Mouse (Mus musculus): ENCODE results near the gene Fam163a. TPM values are rescaled to one million over a fixed set of nuclear protein-coding genes. Genes with fewer than 3 reads are reported as not detected.
"Not testable (repeated sequence)": the region's sequence is repeated elsewhere in the genome, so short reads cannot be mapped to it uniquely, and the experiment has no call there.

The Fam163a gene
- total RNA-seq (2015; ENCODE audit: low replicate concordance) (not detected in 2 replicates), total RNA-seq (2017; ENCODE audit: low replicate concordance) (not detected in 2 replicates)

DNA sequence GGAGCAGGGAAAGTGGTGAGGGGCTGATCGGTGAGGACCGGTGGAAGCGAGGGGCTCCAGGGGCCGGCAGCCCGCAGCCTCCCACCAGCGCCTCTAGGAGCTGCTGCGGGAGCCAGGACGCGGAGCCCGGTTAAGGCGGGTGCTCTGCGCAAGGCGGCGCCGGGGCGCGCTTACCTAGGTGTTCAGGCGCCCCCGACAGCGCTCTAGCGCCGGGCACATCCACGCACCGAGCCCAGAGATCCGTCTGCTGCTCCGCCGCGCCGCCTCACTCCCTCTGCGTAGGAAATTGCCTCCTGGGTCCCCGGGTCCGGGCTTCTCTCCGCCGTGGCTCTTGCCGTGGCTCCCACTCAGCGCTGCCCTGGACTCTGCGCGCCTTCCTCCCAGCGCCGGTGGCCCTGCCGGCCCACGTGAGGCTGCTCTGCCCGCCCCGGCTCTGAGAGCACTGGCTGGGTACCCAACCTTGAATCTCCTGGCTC, at the start of gene Fam163a:
TSS of gene Fam163a (minus strand) at position 371 of the 476 bp plus-strand sequence.
- no peak for ATAC-seq (replicated peaks; ENCODE audit: low FRiP score, poor library complexity, severe bottlenecking)

DNA sequence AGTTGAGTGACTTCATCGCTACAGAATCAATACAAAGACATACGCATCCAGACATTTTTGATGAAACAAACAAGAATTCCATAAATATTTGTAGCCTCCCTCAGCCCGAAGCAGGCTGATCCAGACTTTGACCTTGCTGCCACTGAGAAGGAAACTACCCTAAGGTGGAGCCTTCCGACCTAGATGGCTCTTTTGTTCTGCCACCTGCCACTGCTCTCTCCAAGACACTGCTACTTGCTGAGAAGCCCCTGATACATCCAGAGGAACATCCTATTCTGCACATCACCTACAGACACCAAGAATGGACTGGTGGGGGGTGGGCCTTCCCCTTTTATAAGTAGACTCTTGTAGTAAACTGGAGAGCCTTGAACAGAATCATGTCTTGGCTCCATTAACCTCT, 46.3 kb upstream of the Fam163a start:
- not testable (repeated sequence) for ATAC-seq (replicated peaks; ENCODE audit: low FRiP score, poor library complexity, severe bottlenecking)

DNA sequence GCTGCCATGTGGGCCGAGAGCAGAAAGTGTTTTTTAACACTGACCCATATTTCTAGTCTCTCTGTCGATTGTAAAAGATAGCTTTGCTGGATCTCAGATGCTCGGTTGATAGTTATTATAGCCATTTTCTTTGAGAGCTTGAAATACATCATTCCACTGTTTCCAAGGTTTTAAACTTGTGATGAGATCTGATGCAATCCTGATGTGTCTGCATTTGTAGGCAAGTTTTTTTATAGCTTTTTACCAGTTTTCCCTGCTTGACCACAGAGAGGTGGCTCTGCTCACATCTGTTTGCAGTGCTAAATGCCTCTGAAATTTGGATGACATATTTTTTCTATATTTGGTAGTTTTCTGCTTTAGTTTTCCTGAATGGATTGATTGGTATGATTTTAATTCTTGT, 43.1 kb upstream of the Fam163a start:
- ATAC-seq (replicated peaks; ENCODE audit: low FRiP score, poor library complexity, severe bottlenecking): no peak

DNA sequence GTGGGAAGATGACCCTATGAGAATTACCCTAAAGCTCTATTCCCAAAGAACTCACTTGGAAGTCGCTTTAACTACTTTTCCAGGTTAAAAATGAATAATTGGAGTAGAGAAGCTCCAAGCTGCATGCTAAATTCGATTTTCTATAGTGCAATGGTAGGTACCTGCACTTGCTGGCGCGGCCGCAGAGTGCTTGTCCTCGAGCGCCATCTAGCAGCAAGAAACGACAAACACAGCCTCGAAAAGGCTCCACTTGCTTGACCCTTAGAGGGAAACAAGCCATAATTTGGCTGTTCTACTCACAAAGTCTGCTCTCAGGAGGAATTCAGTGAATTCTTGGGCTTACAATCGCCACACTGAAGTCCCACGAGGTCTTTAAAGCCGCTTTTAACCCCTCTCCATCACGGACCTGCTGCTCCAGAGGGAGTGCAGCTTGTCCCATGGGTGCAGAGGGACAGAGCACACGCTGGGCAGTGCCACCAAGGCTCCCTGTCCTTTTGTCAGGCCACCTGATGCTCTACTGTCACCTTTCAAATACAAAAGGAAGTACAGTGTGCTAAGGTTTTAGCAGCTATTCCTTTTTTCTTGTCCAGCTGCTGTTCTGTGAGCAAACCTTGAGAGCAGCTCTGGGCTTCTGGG, 37.0 kb upstream of the Fam163a start:
- no peak for ATAC-seq (replicated peaks; ENCODE audit: low FRiP score, poor library complexity, severe bottlenecking)

DNA sequence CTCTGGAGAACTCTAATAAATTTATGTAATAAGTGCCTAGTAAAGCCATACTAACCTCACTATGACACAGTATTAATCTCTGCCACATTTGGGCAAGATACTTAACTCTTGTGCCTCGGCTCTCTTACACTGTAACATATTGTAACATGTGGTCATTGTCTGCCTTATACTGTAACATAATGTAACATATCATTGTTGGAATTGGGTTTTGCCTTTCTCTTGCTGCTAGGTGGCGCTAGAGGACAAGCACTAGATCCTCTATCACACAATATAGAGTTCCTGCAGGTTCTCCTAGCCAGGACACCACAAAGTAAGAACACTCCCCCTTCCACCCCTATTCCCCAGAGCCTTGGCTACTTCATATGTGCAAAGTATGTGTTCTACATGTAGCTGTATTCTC, 36.2 kb upstream of the Fam163a start:
- ATAC-seq (replicated peaks; ENCODE audit: low FRiP score, poor library complexity, severe bottlenecking): peak; percentile 54

DNA sequence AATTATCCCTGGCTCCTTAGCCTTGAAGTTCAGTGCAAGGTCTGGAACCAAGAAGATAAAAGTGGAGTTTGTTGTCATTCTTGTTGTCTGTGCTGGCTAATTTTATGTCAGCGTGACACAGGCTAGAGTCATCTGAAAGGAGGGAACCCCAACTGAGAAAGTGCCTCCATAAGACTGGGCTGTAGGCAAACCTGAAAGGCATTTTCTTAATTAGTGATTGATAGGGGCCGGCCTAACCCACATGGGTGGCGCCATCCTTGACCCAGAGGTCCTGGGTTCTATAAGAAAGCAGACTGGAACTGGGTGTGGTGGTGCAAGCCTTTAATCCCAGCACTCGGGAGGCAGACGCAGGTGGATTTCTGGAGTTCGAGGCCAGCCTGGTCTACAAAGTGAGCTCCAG, 26.3 kb upstream of the Fam163a start:
- no peak for ATAC-seq (replicated peaks; ENCODE audit: low FRiP score, poor library complexity, severe bottlenecking)

- ATAC-seq (replicated peaks; ENCODE audit: low FRiP score, poor library complexity, severe bottlenecking): no peak
Observed at GRCm38 (mm10) chr1:156230339-156231089, 25.7 kb upstream of the Fam163a start.

DNA sequence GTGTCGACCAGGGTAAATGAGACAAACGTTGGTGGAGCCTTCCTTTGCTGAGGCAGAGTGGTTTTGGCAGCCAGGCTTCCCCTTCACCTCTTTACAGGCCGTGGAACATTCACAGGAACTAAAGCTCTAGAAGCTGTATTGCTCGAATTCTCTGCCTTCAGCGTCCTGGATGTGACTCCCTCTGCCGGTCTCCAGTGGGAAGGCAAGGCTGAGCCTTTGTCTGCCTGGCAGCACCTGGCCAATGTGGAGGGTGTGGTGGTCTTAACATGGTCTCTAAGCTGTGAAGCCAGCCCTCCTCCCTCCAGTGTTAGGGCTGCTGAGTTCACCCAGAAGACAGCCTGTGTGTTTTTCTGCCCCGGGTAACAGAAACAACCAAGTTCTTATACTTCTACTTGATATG, 24.6 kb upstream of the Fam163a start:
- no peak for ATAC-seq (replicated peaks; ENCODE audit: low FRiP score, poor library complexity, severe bottlenecking)

DNA sequence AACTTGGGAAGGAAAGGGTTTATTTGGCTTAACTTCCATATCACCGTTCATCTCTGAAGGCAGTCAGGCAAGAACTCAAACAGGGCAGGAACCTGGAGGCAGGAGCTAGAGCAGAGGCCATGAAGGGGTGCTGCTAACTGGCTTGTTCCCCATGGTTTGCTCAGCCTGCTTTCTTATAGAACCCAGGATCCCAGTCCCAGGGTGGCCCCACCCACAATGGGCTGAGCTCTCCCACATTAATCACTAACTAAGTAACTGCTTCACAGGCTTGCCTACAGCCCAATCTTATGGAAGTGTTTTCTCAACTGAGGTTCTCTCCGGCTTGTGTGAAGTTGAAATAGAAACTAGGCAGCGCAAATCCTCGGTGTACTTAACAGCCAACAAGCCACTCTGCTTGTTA, 23.9 kb upstream of the Fam163a start:
- no peak for ATAC-seq (replicated peaks; ENCODE audit: low FRiP score, poor library complexity, severe bottlenecking)

DNA sequence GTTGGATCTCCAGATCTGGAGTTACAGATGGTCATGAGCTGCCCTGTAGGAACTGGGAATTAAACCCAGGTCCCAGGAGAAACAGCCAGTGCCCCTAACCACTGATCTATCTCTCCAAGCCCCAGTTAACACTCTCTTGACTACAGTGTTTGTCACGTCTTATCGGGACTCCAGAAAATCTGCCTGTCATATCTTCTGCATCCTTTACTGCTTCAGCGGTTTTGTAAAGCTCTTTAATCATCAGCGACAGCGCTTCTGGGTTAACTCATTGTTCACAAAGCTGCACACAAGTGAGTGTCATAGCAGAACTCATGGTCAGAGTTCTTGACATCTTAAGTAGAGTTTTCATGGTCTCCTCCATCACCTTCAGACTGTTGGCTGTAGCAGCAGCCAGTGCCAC, 22.1 kb upstream of the Fam163a start:
- ATAC-seq (replicated peaks; ENCODE audit: low FRiP score, poor library complexity, severe bottlenecking): no peak

DNA sequence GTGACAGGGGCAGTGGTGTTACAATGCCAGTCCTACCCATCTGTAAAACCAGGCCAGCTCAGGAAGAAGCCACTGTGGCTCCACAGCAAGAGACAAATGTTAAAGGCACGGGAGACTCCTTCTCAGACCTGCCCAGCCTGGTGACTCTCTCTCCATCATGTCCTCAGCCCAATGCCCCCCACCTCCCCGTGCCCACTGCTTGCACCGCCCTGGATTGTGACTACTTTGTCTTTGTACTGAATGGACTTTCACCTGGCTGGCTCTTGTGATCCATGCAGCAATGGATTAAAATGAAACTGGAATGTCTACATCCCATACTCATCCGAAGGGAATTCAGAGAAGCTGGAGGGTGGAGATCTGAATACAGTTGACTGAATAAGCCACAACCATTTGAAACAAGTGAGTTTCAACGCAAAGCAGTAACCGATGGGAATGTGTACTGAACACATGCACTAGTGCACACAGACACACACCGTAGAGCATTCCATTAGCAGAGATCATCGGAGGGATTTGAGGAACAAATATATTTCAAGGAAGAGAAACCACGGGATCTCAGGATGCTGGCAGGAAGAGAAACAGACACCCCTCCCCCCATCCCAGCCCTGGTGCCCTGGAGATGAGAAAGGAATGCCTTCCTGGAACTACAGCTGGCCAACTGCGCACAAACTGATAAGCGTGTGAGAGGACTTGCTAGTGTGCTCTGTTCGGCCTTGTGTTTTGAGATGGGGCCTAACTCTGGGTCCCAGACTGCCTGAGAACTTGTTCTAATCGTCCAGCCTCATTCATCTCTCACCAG, 17.6 kb upstream of the Fam163a start:
- no peak for ATAC-seq (replicated peaks; ENCODE audit: low FRiP score, poor library complexity, severe bottlenecking)

GRCm38 (mm10) chr1:156221327-156221726, 16.5 kb upstream of the Fam163a start:
- ATAC-seq (replicated peaks; ENCODE audit: low FRiP score, poor library complexity, severe bottlenecking): no peak

DNA sequence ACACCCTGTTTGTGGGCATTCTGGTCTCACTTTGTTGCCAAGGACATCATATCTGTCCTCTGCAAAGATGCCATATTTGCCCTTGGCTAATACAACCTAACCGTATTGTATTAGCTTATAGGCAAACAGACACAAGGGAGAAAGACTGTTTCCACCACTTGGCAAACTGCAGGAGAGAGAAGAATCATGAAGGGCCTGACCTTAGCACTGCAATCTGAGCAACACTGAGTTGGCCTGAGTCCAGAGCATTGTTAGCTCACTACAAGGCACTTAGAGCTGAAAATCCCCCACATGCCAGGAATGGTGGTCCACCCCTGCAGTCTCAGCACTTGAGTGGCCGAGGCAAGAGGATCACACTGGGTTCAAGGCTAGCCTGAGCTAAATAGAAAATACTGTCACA, 13.7 kb upstream of the Fam163a start:
- ATAC-seq (replicated peaks; ENCODE audit: low FRiP score, poor library complexity, severe bottlenecking): no peak

GRCm38 (mm10) chr1:156217941-156218340, 13.1 kb upstream of the Fam163a start:
- ATAC-seq (replicated peaks; ENCODE audit: low FRiP score, poor library complexity, severe bottlenecking): no peak

GRCm38 (mm10) chr1:156217393-156217792, 12.6 kb upstream of the Fam163a start:
- ATAC-seq (replicated peaks; ENCODE audit: low FRiP score, poor library complexity, severe bottlenecking): peak; percentile 77

- ATAC-seq (replicated peaks; ENCODE audit: low FRiP score, poor library complexity, severe bottlenecking): no peak
Observed at GRCm38 (mm10) chr1:156216249-156216648, 11.4 kb upstream of the Fam163a start.

- no peak for ATAC-seq (replicated peaks; ENCODE audit: low FRiP score, poor library complexity, severe bottlenecking)
Observed at GRCm38 (mm10) chr1:156214651-156215050, 9.8 kb upstream of the Fam163a start.

DNA sequence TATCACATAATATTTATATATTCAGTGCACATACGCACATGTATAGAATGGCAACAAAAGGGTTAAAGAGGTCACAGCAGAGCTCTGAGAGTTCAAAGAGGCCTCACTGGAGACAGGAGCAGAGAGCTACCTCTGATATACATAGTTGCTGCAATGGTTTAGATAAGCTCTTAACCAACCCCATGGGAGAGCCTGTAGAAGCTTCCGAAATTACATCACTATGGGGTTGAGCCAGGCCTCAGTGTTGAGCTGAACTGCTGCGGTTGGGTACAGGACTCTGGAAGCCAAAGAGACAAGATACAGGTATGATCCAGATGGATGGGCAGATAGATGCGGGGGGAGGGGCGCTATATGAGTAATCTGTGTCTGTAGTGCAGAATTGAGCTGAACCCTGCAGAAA, 8.1 kb upstream of the Fam163a start:
- ATAC-seq (replicated peaks; ENCODE audit: low FRiP score, poor library complexity, severe bottlenecking): no peak

- ATAC-seq (replicated peaks; ENCODE audit: low FRiP score, poor library complexity, severe bottlenecking): no peak
Observed at GRCm38 (mm10) chr1:156211809-156212317, 7.0 kb upstream of the Fam163a start.

DNA sequence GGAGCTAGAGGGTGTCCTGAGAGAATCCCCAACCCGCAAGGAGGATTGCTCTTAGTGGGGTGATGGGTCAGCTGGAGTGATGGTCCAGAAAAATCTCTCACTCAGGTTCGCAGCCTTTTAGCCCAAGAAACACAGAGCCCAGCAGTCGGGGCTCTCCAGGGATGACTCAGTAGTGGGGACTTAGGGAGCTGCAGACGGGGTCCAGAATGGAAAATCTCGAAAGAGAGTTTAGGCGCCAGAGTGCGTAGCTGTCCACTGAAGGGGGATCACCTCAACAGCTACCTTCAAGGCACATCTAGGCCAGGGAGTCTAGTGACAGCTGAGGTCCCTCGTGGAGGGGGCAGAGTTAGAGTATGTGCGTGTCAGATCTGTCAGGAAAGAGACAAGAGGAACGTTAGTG, 338 bp upstream of the Fam163a start:
- no peak for ATAC-seq (replicated peaks; ENCODE audit: low FRiP score, poor library complexity, severe bottlenecking)
